Mouse (Mus musculus) forebrain, embryonic 14.5 days (tissue): ENCODE results near the gene Cldn34b2. TPM values are rescaled to one million over a fixed set of nuclear protein-coding genes. Genes with fewer than 3 reads are reported as not detected.
"Not testable (repeated sequence)": the region's sequence is repeated elsewhere in the genome, so short reads cannot be mapped to it uniquely, and the experiment has no call there.

Experiments
- ATAC-seq: fragments of 200-750 bp; cut with Nextera tagmentation; 2 replicates; pipeline ENCODE4 v1.8.0; 2017; ENCODE audit warnings: mild to moderate bottlenecking, moderate library complexity
- DNase-seq: peaks from one replicate; pipeline ENCODE4 v3.0.0-alpha.2; 2015; ENCODE audit warnings: low spot score
- H3K27ac ChIP-seq: fragments of 300-500 bp; sonication (generic); 2 replicates; pipeline ENCODE4 v1.5.1; 2014; ENCODE audit warnings: low read depth, mild to moderate bottlenecking, control low read depth, low read length, moderate library complexity
- H3K27me3 ChIP-seq: fragments of 300-500 bp; sonication (generic); replicated peaks from 2 replicates; pipeline ENCODE4 v1.6.1; 2014; ENCODE audit warnings: low read length, control low read depth, mixed read lengths; ENCODE audit not compliant: control insufficient read depth, insufficient read depth
- H3K36me3 ChIP-seq: fragments of 300-500 bp; sonication (generic); 2 replicates; pipeline ENCODE4 v1.6.1; 2014; ENCODE audit warnings: low read length, control low read depth; ENCODE audit not compliant: control insufficient read depth, insufficient read depth
- H3K4me1 ChIP-seq: fragments of 300-500 bp; sonication (generic); 2 replicates; pipeline ENCODE4 v1.6.1; 2014; ENCODE audit warnings: antibody characterized with exemption, low read length, control low read depth; ENCODE audit not compliant: control insufficient read depth, insufficient read depth
- H3K4me2 ChIP-seq: fragments of 300-500 bp; sonication (generic); 2 replicates; pipeline ENCODE4 v1.6.1; 2014; ENCODE audit warnings: mild to moderate bottlenecking, control low read depth, low read length
- H3K4me3 ChIP-seq: fragments of 300-500 bp; sonication (generic); 2 replicates; pipeline ENCODE4 v1.5.1; 2014; ENCODE audit warnings: low read depth, low read length, control low read depth
- H3K9ac ChIP-seq: fragments of 300-500 bp; sonication (generic); 2 replicates; pipeline ENCODE4 v1.6.1; 2014; ENCODE audit warnings: mild to moderate bottlenecking, low read length, control low read depth, moderate library complexity
- H3K9me3 ChIP-seq: fragments of 300-500 bp; sonication (generic); replicated peaks from 2 replicates; pipeline ENCODE4 v1.6.1; 2016; ENCODE audit warnings: low read length, control low read depth, mixed read lengths; ENCODE audit not compliant: control insufficient read depth
- WGBS: fragments of 180-500 bp; shearing (Covaris S2); extraction: QIAGEN DNeasy Blood & Tissue Kit; methylation state at CpG from one replicate; pipeline ENCODE4 v1.1.7; 2014; 5-methylcytosine and 5-hydroxymethylcytosine counted together
- polyA plus RNA-seq: library from polyadenylated mRNA; unstranded; fragments of >200 nt; fragmentation: Nextera tagmentation; extraction: Ambion mirVana; gene quantifications from 2 replicates; pipeline ENCODE4 v1.2.1, GENCODE M21; 2014

The Cldn34b2 gene
- not detected in 2 replicates for polyA plus RNA-seq

DNA sequence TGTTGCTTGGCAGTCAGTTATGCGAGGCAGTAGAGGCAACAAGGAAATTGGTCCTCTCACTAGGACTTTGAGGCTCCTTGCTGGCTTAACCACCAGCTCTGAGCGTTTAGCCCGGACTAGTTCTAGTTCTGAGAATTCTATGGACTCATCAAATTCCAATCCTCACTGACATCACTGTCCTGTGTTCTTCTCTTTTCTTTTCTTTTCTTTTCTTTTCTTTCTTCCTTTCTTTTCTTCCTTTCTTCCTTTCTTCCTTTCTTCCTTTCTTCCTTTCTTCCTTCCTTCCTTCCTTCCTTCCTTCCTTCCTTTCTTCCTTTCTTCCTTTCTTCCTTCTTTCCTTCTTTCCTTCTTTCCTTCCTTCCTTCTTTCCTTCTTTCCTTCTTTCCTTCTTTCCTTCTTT lies at the start of gene Cldn34b2:
Cldn34b2 (minus strand) TSS at position 101 of the 400 bp plus-strand sequence.
- DNase-seq, H3K27ac ChIP-seq, H3K4me2 ChIP-seq, ATAC-seq, H3K4me1 ChIP-seq, H3K9me3 ChIP-seq, H3K27me3 ChIP-seq, H3K9ac ChIP-seq, H3K4me3 ChIP-seq, H3K36me3 ChIP-seq: not testable (repeated sequence)
- WGBS, result 73% methylated on average over 3 of the region's 3 CpGs

DNA sequence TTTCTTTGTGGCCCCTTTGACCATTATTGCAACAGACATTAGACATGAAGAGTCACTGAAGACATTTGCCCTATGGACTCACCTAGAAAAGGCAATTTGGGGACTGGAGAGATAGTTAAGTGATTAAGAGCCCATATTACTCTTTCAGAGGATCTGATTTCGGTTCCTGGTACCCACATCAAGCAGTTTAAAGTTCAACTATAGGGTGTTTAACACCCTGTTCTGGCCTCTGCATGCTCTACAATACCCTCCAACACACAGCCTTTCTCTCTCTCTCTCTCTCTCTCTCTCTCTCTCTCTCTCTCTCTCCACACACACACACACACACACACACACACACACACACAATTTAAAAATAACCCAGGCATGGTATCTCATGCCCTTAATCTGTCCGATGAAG lies 49.4 kb upstream of the Cldn34b2 start:
- Histone ChIP-seq H3K27me3 (no peaks in the 10 kb centered on the region), H3K4me2 (no peak overlapping the region), H3K9ac (no peak overlapping the region), H3K27ac (no peak overlapping the region), H3K36me3 (no peaks in the 10 kb centered on the region), H3K9me3 (no peaks in the 10 kb centered on the region), H3K4me3 (no peak overlapping the region), H3K4me1 (no peaks in the 10 kb centered on the region)
- no peak for DNase-seq
- 75% methylated on average over 2 of the region's 2 CpGs for WGBS
- ATAC-seq, result no peak

DNA sequence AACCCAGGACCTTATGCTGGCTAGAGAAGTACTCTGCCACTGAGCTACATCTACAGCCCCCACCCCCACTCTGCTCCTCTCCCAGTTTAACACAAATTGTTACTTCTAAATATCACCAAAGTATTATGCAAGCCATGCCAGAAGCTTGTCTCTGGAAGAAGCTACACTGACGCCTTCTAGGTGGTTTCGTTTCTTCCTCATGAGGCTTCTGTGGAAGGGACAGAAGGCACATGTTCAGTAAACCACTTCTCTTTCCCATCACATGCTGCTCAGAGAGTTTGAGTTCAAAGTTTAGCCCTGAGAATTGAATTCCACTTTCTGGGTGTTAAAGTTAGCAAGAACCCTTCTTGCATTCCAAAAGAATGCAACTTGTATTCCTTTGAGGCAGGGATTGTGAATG lies 49.0 kb upstream of the Cldn34b2 start:
- no peak for DNase-seq
- WGBS, result 88% methylated on average over 2 of the region's 2 CpGs
- no peak overlapping the region for H3K9ac ChIP-seq

DNA sequence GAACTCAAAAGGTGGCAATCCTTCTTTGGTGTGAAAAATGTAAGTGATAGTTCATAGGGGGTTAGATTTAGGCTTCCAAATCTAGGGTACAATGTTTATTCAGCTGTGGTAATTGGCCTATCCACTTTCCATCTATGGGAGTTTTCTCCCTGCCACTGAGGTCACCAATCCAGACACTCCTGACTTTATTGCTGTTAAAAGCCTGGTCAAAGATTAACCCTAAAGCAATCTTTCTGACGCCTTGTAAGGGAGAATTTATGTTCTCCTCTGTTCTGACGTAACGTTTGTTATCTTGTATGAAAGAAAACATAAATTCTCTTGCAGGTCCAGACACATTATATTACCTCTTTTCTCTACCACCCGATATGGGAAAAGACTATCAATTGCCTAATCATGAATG lies 47.4 kb upstream of the Cldn34b2 start:
- no peaks in the 10 kb centered on the region for H3K4me1 ChIP-seq
- H3K9ac ChIP-seq, result no peak overlapping the region
- WGBS, result 89% methylated on average over 4 of the region's 4 CpGs
- no peaks in the 10 kb centered on the region for H3K27me3 ChIP-seq
- H3K27ac ChIP-seq, result no peak overlapping the region
- no peaks in the 10 kb centered on the region for H3K36me3 ChIP-seq
- H3K4me2 ChIP-seq, result no peak overlapping the region
- no peak overlapping the region for H3K4me3 ChIP-seq
- DNase-seq (no peak), ATAC-seq (no peak)
- H3K9me3 ChIP-seq, result no peaks in the 10 kb centered on the region

More for the DNA sequence above, 49.0 kb upstream of the Cldn34b2 start:
- H3K36me3 ChIP-seq, result no peaks in the 10 kb centered on the region
- no peaks in the 10 kb centered on the region for H3K9me3 ChIP-seq
- no peak overlapping the region for H3K4me3 ChIP-seq
- no peak for ATAC-seq
- H3K27ac ChIP-seq, result no peak overlapping the region
- H3K4me1 ChIP-seq, result no peaks in the 10 kb centered on the region
- no peak overlapping the region for H3K4me2 ChIP-seq
- no peaks in the 10 kb centered on the region for H3K27me3 ChIP-seq

DNA sequence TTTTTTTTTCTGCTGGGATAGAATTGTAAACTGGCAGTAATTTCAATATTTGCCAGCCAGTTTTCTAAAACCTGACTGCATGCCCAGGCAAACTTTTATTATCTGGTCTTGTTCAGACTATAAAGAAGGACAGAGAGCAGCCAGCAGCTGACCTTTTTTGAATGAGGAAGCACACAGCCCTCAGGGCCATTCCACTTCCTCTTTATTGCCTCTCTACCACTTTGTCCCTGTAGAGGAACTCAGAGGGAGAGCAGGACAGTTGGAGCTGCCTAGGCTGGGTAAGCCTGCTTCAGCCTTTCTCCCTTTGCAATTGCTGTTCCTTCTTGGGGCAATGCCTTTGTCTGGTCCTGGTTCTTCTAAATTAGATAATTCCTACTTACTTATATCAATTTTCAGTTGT lies 44.1 kb upstream of the Cldn34b2 start:
- Histone ChIP-seq H3K36me3 (no peaks in the 10 kb centered on the region), H3K4me1 (no peaks in the 10 kb centered on the region), H3K4me2 (no peak overlapping the region), H3K4me3 (no peak overlapping the region), H3K27me3 (no peaks in the 10 kb centered on the region), H3K9ac (no peak overlapping the region), H3K9me3 (no peaks in the 10 kb centered on the region), H3K27ac (no peak overlapping the region)
- no peak for DNase-seq
- no peak for ATAC-seq

DNA sequence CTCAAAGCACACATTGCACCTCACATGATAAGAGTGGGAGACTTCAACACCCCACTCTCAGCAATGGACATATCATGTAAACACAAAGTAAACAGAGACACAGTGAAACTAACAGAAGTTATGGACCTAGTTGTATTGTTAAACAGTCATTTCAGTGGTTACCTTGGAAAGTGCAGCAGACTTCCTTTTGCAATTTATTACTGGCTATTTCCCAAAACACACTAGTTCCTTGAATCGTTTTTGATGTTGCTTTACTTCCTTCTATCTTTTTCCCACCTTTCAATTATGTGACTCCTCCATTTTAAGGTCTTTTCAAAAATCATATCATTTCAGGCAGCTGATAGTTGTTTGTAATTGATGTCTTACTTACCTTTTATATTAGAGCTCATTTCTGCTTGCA lies 43.5 kb upstream of the Cldn34b2 start:
- no peak overlapping the region for H3K4me3 ChIP-seq
- no peaks in the 10 kb centered on the region for H3K4me1 ChIP-seq
- H3K4me2 ChIP-seq, result no peak overlapping the region
- no peaks in the 10 kb centered on the region for H3K27me3 ChIP-seq
- no peak overlapping the region for H3K27ac ChIP-seq
- 73% methylated on average over 1 of the region's 1 CpGs for WGBS
- H3K9ac ChIP-seq, result no peak overlapping the region
- no peaks in the 10 kb centered on the region for H3K36me3 ChIP-seq
- DNase-seq (no peak), ATAC-seq (no peak)
- H3K9me3 ChIP-seq, result no peaks in the 10 kb centered on the region

DNA sequence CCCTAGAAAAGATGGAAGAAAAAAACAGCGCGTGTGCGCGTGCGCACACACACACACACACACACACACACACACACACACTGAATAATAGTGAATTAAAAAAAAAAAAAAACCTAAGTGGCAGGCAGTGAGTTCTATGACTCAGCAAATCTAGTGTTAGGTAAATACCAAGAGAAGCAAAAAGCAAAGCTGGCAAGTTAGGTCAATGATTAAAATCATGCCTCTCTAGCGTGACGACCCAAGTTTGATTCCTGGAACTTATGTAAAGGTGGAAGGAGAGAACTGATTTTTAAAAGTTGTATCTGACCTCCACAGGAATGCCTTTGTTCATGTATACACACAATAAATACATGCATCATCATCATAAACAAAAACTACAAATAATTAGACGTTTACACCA lies 41.7 kb upstream of the Cldn34b2 start:
- WGBS, result 93% methylated on average over 8 of the region's 8 CpGs
- H3K9me3 ChIP-seq, result no peaks in the 10 kb centered on the region
- H3K36me3 ChIP-seq, result no peaks in the 10 kb centered on the region
- no peak overlapping the region for H3K27ac ChIP-seq
- H3K9ac ChIP-seq, result no peak overlapping the region
- no peak overlapping the region for H3K4me3 ChIP-seq
- DNase-seq, result no peak
- no peaks in the 10 kb centered on the region for H3K4me1 ChIP-seq
- H3K4me2 ChIP-seq, result no peak overlapping the region
- no peak for ATAC-seq
- H3K27me3 ChIP-seq, result no peaks in the 10 kb centered on the region

DNA sequence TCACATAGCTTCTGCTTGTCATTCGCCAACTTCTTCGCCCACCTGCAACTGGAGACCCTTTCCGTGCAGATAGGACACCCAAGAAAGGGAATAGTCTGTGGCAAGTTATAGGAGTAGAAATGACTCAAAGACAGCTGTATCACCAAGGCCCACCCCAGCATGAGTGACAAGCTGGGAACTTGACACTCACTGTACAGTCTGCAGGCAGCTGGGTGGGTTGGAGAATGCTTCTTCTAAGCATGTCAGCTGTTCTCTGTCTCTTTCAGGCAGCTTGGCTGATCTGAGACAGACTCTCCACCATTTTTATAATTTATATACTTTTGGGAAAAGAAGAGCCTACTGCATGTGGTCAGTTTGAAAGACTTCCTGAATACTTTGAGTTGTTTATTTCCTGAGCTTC lies 39.5 kb upstream of the Cldn34b2 start:
- no peak overlapping the region for H3K4me3 ChIP-seq
- H3K9ac ChIP-seq, result no peak overlapping the region
- no peak overlapping the region for H3K4me2 ChIP-seq
- H3K36me3 ChIP-seq, result no peaks in the 10 kb centered on the region
- ATAC-seq, result no peak
- H3K27me3 ChIP-seq, result no peaks in the 10 kb centered on the region
- no peaks in the 10 kb centered on the region for H3K9me3 ChIP-seq
- no peak for DNase-seq
- no peaks in the 10 kb centered on the region for H3K4me1 ChIP-seq
- 95% methylated on average over 3 of the region's 3 CpGs for WGBS
- no peak overlapping the region for H3K27ac ChIP-seq

DNA sequence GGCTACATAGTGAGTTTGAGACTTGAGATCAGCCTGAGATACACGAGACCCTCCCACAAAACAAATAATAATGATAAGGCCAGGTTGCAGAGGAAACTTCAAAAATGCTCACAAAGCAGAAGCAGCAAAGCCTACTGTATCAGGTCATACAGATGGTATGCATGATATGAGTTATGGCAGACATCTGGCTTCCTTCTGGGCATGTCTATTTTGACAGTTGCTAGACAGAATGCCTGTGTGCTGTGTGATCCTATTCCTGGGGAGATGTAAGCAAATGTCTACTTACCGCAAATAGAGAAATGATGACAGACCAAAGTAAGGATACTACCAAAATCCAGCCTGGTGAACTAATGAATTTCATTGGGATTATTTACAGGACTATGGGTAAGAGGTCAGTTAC lies 38.1 kb upstream of the Cldn34b2 start:
- no peak overlapping the region for H3K4me3 ChIP-seq
- no peak overlapping the region for H3K4me2 ChIP-seq
- no peak overlapping the region for H3K9ac ChIP-seq
- H3K4me1 ChIP-seq, result no peaks in the 10 kb centered on the region
- no peaks in the 10 kb centered on the region for H3K9me3 ChIP-seq
- H3K36me3 ChIP-seq, result no peaks in the 10 kb centered on the region
- WGBS, result 68% methylated on average over 2 of the region's 2 CpGs
- ATAC-seq, result no peak
- no peaks in the 10 kb centered on the region for H3K27me3 ChIP-seq
- no peak for DNase-seq
- no peak overlapping the region for H3K27ac ChIP-seq

DNA sequence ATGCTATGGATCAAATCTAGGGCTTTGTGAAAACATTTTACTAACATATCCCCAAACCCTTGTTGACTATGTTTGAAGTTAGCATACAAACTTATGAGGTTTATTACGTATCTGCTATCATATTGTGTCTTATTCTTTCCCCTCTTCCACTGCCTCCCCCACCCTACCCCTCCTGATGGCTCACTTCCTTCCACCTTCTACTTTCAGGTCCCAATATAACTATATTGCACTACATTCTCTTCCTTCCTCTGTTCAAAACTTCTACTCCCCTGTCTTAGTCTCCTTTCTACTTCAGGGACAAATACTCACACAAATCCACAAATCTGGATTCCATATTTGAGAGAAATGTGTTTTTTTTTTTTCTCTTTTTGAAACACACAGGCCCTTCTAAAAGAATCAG lies 35.3 kb upstream of the Cldn34b2 start:
- H3K4me2 ChIP-seq, result no peak overlapping the region
- no peaks in the 10 kb centered on the region for H3K36me3 ChIP-seq
- no peak for ATAC-seq
- no peaks in the 10 kb centered on the region for H3K9me3 ChIP-seq
- no peak overlapping the region for H3K4me3 ChIP-seq
- no peak overlapping the region for H3K27ac ChIP-seq
- WGBS, result 50% methylated on average over 1 of the region's 1 CpGs
- no peaks in the 10 kb centered on the region for H3K4me1 ChIP-seq
- H3K27me3 ChIP-seq, result no peaks in the 10 kb centered on the region
- H3K9ac ChIP-seq, result no peak overlapping the region
- DNase-seq, result no peak
